Mouse (Mus musculus): ENCODE measurements around the gene Rsg1. TPM values are rescaled to one million over a fixed set of nuclear protein-coding genes. Genes with fewer than 3 reads are reported as not detected.

Rsg1 gene
- polyA plus RNA-seq, 1 experiment: 1.6 TPM

DNA sequence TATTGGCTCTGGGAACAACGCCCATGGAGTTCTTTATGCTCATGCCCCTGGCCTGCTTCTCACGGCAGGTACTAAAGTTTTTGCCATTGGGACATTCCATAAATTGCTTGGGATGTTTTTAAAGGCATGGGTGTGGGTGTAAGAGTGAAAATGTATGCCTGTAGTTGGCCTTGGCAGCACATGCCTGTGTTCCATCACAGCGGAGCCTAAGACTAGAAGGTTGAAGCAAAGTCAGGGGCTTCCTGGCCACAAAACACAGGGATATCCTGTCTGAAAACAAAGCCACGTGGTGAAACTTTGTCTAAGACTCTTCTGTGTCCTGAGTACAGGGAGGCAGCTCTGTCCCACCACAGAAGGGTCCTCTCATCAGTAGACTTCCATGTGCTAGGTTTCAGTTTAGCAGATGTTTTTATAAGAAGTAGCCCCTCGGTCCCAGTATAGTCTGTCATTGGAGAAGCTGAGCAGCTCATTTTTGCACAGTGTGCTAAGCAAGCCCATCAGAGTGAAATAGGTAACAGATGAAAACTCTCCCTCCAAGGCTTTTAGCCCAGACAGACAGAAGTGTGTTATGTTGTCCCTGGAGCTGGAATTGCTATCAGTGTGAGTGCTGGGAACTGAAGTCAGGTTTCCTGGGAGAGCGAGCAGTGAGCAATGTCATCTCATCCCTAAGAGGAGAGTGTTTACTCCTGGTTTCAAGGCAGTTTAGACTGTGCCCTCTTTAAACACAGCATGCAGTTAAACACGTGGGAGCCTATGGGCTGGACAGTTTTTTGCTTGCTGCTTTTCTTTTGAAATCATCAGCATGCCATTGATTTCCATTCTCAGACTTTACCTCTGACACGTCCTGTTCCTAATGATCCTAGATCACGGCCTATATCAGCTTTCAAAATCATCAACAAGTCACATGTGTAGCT, 26.6 kb upstream of the Rsg1 start:
- Histone ChIP-seq H3ac (ENCODE audit: control insufficient read depth, insufficient read length, low read depth) (no peak overlapping the region), H3K36me3 (ENCODE audit: control insufficient read depth, insufficient read depth) (peaks cover 11% of the 10 kb centered on the region), H3K79me2 (ENCODE audit: control insufficient read depth, insufficient read depth) (peaks cover 38% of the 10 kb centered on the region), H3K79me3 (ENCODE audit: low read depth) (peaks cover 3% of the 10 kb centered on the region), H3K4me3 (ENCODE audit: insufficient read depth, poor library complexity, severe bottlenecking) (no peak overlapping the region), H3K27me3 (ENCODE audit: control insufficient read depth, insufficient read depth, insufficient read length) (no peaks in the 10 kb centered on the region)
- no peak for TF ChIP-seq MYOD1 (IDR thresholded peaks at IDR 0.05; ENCODE audit: control insufficient read depth, insufficient read length, low read depth)
- no peak for TF ChIP-seq MAX (IDR thresholded peaks at IDR 0.05)
- TF ChIP-seq USF1 (IDR thresholded peaks at IDR 0.05; ENCODE audit: low read depth): no peak
- no peak for TF ChIP-seq FOSL1 (IDR thresholded peaks at IDR 0.05; ENCODE audit: insufficient read depth, low read length, poor library complexity, severe bottlenecking)
- no peak for TF ChIP-seq CEBPB (IDR thresholded peaks at IDR 0.05; ENCODE audit: low read depth)
- TF ChIP-seq CTCF (IDR thresholded peaks at IDR 0.05; ENCODE audit: control insufficient read depth, insufficient read depth, insufficient read length): no peak
- no peak for TF ChIP-seq MYOG (IDR thresholded peaks at IDR 0.05; ENCODE audit: control insufficient read depth, extremely low read depth, insufficient read length)

DNA sequence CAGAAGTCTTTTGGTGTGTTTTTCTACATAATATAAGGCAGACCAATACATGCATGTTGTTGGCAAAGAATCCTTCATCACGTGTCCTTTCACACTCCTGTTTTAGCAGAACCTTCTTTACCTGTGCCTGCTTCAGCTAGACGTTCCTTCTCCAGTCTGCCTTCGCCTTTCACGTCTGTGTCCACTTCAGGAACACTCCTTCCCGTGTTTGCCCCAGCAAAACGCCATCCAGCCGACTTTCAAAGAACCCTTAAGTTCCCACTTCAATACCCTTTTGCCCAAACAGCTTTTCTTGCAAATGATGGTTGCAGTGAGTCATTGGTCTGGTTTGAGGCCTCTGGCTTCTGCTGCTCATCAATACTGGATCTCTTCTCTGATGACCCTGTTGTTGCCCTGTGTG, 22.5 kb upstream of the Rsg1 start:
- Histone ChIP-seq H3K79me3 (ENCODE audit: low read depth) (no peaks in the 10 kb centered on the region), H3K27me3 (ENCODE audit: control insufficient read depth, insufficient read depth, insufficient read length) (no peaks in the 10 kb centered on the region), H3K79me2 (ENCODE audit: control insufficient read depth, insufficient read depth) (peaks cover 5% of the 10 kb centered on the region), H3K36me3 (ENCODE audit: control insufficient read depth, insufficient read depth) (peaks cover 16% of the 10 kb centered on the region), H3K4me3 (ENCODE audit: insufficient read depth, poor library complexity, severe bottlenecking) (no peak overlapping the region), H3ac (ENCODE audit: control insufficient read depth, insufficient read length, low read depth) (no peak overlapping the region)
- TF ChIP-seq FOSL1 (IDR thresholded peaks at IDR 0.05; ENCODE audit: insufficient read depth, low read length, poor library complexity, severe bottlenecking) (no peak), MAX (IDR thresholded peaks at IDR 0.05) (no peak), USF1 (IDR thresholded peaks at IDR 0.05; ENCODE audit: low read depth) (no peak), MYOD1 (IDR thresholded peaks at IDR 0.05; ENCODE audit: control insufficient read depth, insufficient read length, low read depth) (no peak), MYOG (IDR thresholded peaks at IDR 0.05; ENCODE audit: control insufficient read depth, extremely low read depth, insufficient read length) (no peak), CEBPB (IDR thresholded peaks at IDR 0.05; ENCODE audit: low read depth) (no peak), CTCF (IDR thresholded peaks at IDR 0.05; ENCODE audit: control insufficient read depth, insufficient read depth, insufficient read length) (no peak)

DNA sequence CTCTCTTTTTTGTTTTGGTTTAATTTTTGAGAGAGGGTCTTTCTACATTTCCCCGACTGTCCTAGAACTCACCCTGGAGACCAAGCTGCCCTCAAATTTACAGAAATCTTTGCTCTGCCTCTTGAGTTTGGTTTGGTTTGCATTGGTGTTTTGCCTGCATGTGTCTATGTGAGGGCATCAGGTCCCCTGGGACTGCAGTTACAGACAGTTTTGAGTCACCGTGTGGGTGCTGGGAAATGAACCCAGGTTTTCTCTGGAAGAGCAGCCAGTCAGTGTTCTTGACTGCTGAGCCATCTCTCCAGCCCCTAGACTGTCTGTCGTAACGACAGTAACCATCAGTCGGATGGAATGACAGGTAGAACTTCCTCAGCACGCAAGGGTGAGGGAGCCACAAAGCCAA, 19.2 kb upstream of the Rsg1 start:
- Histone ChIP-seq H3K79me3 (ENCODE audit: low read depth) (no peaks in the 10 kb centered on the region), H3K27me3 (ENCODE audit: control insufficient read depth, insufficient read depth, insufficient read length) (no peaks in the 10 kb centered on the region), H3K36me3 (ENCODE audit: control insufficient read depth, insufficient read depth) (peaks cover 38% of the 10 kb centered on the region), H3K79me2 (ENCODE audit: control insufficient read depth, insufficient read depth) (no peaks in the 10 kb centered on the region), H3ac (ENCODE audit: control insufficient read depth, insufficient read length, low read depth) (no peak overlapping the region), H3K4me3 (ENCODE audit: insufficient read depth, poor library complexity, severe bottlenecking) (no peak overlapping the region)
- no peak for TF ChIP-seq FOSL1 (IDR thresholded peaks at IDR 0.05; ENCODE audit: insufficient read depth, low read length, poor library complexity, severe bottlenecking)
- TF ChIP-seq USF1 (IDR thresholded peaks at IDR 0.05; ENCODE audit: low read depth): no peak
- no peak for TF ChIP-seq MYOD1 (IDR thresholded peaks at IDR 0.05; ENCODE audit: control insufficient read depth, insufficient read length, low read depth)
- TF ChIP-seq CEBPB (IDR thresholded peaks at IDR 0.05; ENCODE audit: low read depth): no peak
- no peak for TF ChIP-seq CTCF (IDR thresholded peaks at IDR 0.05; ENCODE audit: control insufficient read depth, insufficient read depth, insufficient read length)
- TF ChIP-seq MAX (IDR thresholded peaks at IDR 0.05): no peak
- no peak for TF ChIP-seq MYOG (IDR thresholded peaks at IDR 0.05; ENCODE audit: control insufficient read depth, extremely low read depth, insufficient read length)

GRCm38 (mm10) chr4:141196981-141197685, 16.6 kb upstream of the Rsg1 start:
- H3K4me3 ChIP-seq (ENCODE audit: insufficient read depth, poor library complexity, severe bottlenecking): no peak overlapping the region
- no peaks in the 10 kb centered on the region for H3K27me3 ChIP-seq (ENCODE audit: control insufficient read depth, insufficient read depth, insufficient read length)
- no peaks in the 10 kb centered on the region for H3K79me2 ChIP-seq (ENCODE audit: control insufficient read depth, insufficient read depth)
- H3ac ChIP-seq (ENCODE audit: control insufficient read depth, insufficient read length, low read depth): no peak overlapping the region
- H3K79me3 ChIP-seq (ENCODE audit: low read depth): no peaks in the 10 kb centered on the region
- TF ChIP-seq USF1 (IDR thresholded peaks at IDR 0.05; ENCODE audit: low read depth) (no peak), MAX (IDR thresholded peaks at IDR 0.05) (no peak), MYOD1 (IDR thresholded peaks at IDR 0.05; ENCODE audit: control insufficient read depth, insufficient read length, low read depth) (no peak), FOSL1 (IDR thresholded peaks at IDR 0.05; ENCODE audit: insufficient read depth, low read length, poor library complexity, severe bottlenecking) (no peak), MYOG (IDR thresholded peaks at IDR 0.05; ENCODE audit: control insufficient read depth, extremely low read depth, insufficient read length) (no peak), CEBPB (IDR thresholded peaks at IDR 0.05; ENCODE audit: low read depth) (no peak), CTCF (IDR thresholded peaks at IDR 0.05; ENCODE audit: control insufficient read depth, insufficient read depth, insufficient read length) (no peak)
- H3K36me3 ChIP-seq (ENCODE audit: control insufficient read depth, insufficient read depth): peaks cover 51% of the 10 kb centered on the region

GRCm38 (mm10) chr4:141197686-141198035, 16.1 kb upstream of the Rsg1 start:
- no peak overlapping the region for H3ac ChIP-seq (ENCODE audit: control insufficient read depth, insufficient read length, low read depth)
- TF ChIP-seq FOSL1 (IDR thresholded peaks at IDR 0.05; ENCODE audit: insufficient read depth, low read length, poor library complexity, severe bottlenecking): no peak
- no peak for TF ChIP-seq CTCF (IDR thresholded peaks at IDR 0.05; ENCODE audit: control insufficient read depth, insufficient read depth, insufficient read length)
- no peak for TF ChIP-seq MYOG (IDR thresholded peaks at IDR 0.05; ENCODE audit: control insufficient read depth, extremely low read depth, insufficient read length)
- TF ChIP-seq USF1 (IDR thresholded peaks at IDR 0.05; ENCODE audit: low read depth): no peak
- TF ChIP-seq MAX (IDR thresholded peaks at IDR 0.05): no peak
- TF ChIP-seq MYOD1 (IDR thresholded peaks at IDR 0.05; ENCODE audit: control insufficient read depth, insufficient read length, low read depth): no peak

More at GRCm38 (mm10) chr4:141197686-141198035, 16.1 kb upstream of the Rsg1 start:
- Histone ChIP-seq H3K36me3 (ENCODE audit: control insufficient read depth, insufficient read depth) (peaks cover 55% of the 10 kb centered on the region), H3K27me3 (ENCODE audit: control insufficient read depth, insufficient read depth, insufficient read length) (no peaks in the 10 kb centered on the region), H3K4me3 (ENCODE audit: insufficient read depth, poor library complexity, severe bottlenecking) (no peak overlapping the region), H3K79me2 (ENCODE audit: control insufficient read depth, insufficient read depth) (no peaks in the 10 kb centered on the region), H3K79me3 (ENCODE audit: low read depth) (no peaks in the 10 kb centered on the region)
